Mouse (Mus musculus) CH12.LX (cell line): Measurements from ENCODE around the gene Tmpo. TPM values are rescaled to one million over a fixed set of nuclear protein-coding genes. Genes with fewer than 3 reads are reported as not detected.

ENCODE experiments used
- DNase-seq: peaks from one replicate; pipeline ENCODE4 v3.0.0-alpha.2; 2013; ENCODE audit errors: extremely low read depth
- H3K27ac ChIP-seq: 2 replicates; pipeline ENCODE4 v1.5.1; 2012; ENCODE audit warnings: low read depth, mild to moderate bottlenecking, control low read depth, moderate library complexity; ENCODE audit not compliant: insufficient read depth
- H3K27me3 ChIP-seq: replicated peaks from 2 replicates; pipeline ENCODE3; 2012; ENCODE audit warnings: inconsistent platforms
- H3K36me3 ChIP-seq, 2 experiments: replicated peaks in 1 of 2; 2 replicates each; pipeline versions ENCODE3 to v1.6.1; 2012; ENCODE audit warnings: inconsistent platforms in 1 of 2, low read length in 1 of 2, mild to moderate bottlenecking in 1 of 2, mixed read lengths in 1 of 2, moderate library complexity in 1 of 2; ENCODE audit not compliant: control insufficient read depth in 1 of 2, insufficient read depth in 1 of 2
- H3K4me1 ChIP-seq, 2 experiments: 2 replicates each; pipeline ENCODE4 v1.6.1; 2012; ENCODE audit warnings: inconsistent platforms in 1 of 2, moderate library complexity in 1 of 2; ENCODE audit not compliant: insufficient read depth in 2 of 2, control insufficient read depth in 1 of 2
- H3K4me2 ChIP-seq: 2 replicates; pipeline ENCODE4 v1.6.1; 2012; ENCODE audit warnings: low read depth, mild to moderate bottlenecking, control low read depth; ENCODE audit not compliant: poor library complexity, insufficient read depth, severe bottlenecking
- H3K4me3 ChIP-seq, 3 experiments: fragments of 150-350 bp in 1 of 3; sonication (generic) in 1 of 3; replicated peaks in 1 of 3; 2 replicates each; pipeline versions ENCODE3 to v1.5.1; 2011 to 2012; ENCODE audit warnings: low read depth in 2 of 3, low read length in 2 of 3, mild to moderate bottlenecking in 2 of 3, moderate library complexity in 2 of 3, control low read depth in 1 of 3, improper control_type of control experiment in 1 of 3, inconsistent platforms in 1 of 3, mixed read lengths in 1 of 3; ENCODE audit not compliant: poor library complexity in 1 of 3
- H3K79me2 ChIP-seq: replicated peaks from 2 replicates; pipeline ENCODE4 v1.6.1; 2012; ENCODE audit warnings: mild to moderate bottlenecking, moderate library complexity; ENCODE audit not compliant: control insufficient read depth, poor library complexity, insufficient read depth, severe bottlenecking; ENCODE audit errors: extremely low read depth
- H3K9ac ChIP-seq: 2 replicates; pipeline ENCODE4 v1.6.1; 2012; ENCODE audit warnings: low read depth, mild to moderate bottlenecking, control low read depth, moderate library complexity; ENCODE audit not compliant: insufficient read depth
- H3K9me3 ChIP-seq: replicated peaks from 2 replicates; pipeline ENCODE3; 2012; ENCODE audit warnings: low read length, inconsistent platforms, mixed read lengths
- BHLHE40 ChIP-seq: IDR thresholded peaks from 2 replicates; pipeline ENCODE4 v1.6.1; 2011; ENCODE audit warnings: mild to moderate bottlenecking, low read depth, low read length, improper control_type of control experiment
- CTCF ChIP-seq, 2 experiments: IDR thresholded peaks in 1 of 2; conservative IDR thresholded peaks in 1 of 2; 2 replicates each; pipeline ENCODE4 v1.5.1; 2011 to 2012; ENCODE audit warnings: low read depth in 2 of 2, low read length in 2 of 2, improper control_type of control experiment in 1 of 2, inconsistent platforms in 1 of 2, mild to moderate bottlenecking in 1 of 2, moderate library complexity in 1 of 2
- E2F4 ChIP-seq: IDR thresholded peaks from 2 replicates; pipeline ENCODE4 v1.6.1; 2011; ENCODE audit warnings: low read depth, low read length, improper control_type of control experiment; ENCODE audit not compliant: insufficient replicate concordance
- ELF1 ChIP-seq: IDR thresholded peaks from 2 replicates; pipeline ENCODE4 v1.6.1; 2014; ENCODE audit warnings: low read depth, mild to moderate bottlenecking, inconsistent platforms, low read length, improper control_type of control experiment
- EP300 ChIP-seq: IDR thresholded peaks from 2 replicates; pipeline ENCODE4 v1.6.1; 2011; ENCODE audit warnings: low read length, improper control_type of control experiment
- ETS1 ChIP-seq: conservative IDR thresholded peaks from 2 replicates; pipeline ENCODE4 v1.6.1; 2012; ENCODE audit warnings: low read depth, mild to moderate bottlenecking, inconsistent platforms, low read length, improper control_type of control experiment, moderate library complexity
- GABPA ChIP-seq: IDR thresholded peaks from 2 replicates; pipeline ENCODE4 v1.6.1; 2012; ENCODE audit warnings: low read depth, low read length, improper control_type of control experiment, inconsistent platforms; ENCODE audit not compliant: insufficient replicate concordance
- HCFC1 ChIP-seq: IDR thresholded peaks from 2 replicates; pipeline ENCODE4 v1.6.1; 2012; ENCODE audit warnings: low read depth, mild to moderate bottlenecking, inconsistent platforms, low read length, improper control_type of control experiment
- JUN ChIP-seq: IDR thresholded peaks from 2 replicates; pipeline ENCODE4 v1.6.1; 2011; ENCODE audit warnings: low read depth, mild to moderate bottlenecking, low read length, improper control_type of control experiment, moderate library complexity; ENCODE audit not compliant: insufficient read depth
- JUND ChIP-seq: conservative IDR thresholded peaks from 2 replicates; pipeline ENCODE4 v1.6.1; 2011; ENCODE audit warnings: low read depth, low read length, improper control_type of control experiment
- KAT2A ChIP-seq: IDR thresholded peaks from 2 replicates; pipeline ENCODE4 v1.6.1; 2012; ENCODE audit warnings: low read length, improper control_type of control experiment, inconsistent platforms; ENCODE audit not compliant: insufficient replicate concordance
- MAFK ChIP-seq: IDR thresholded peaks from 2 replicates; pipeline ENCODE4 v1.6.1; 2011; ENCODE audit warnings: low read length, improper control_type of control experiment; ENCODE audit not compliant: insufficient replicate concordance
- MAX ChIP-seq: IDR thresholded peaks from 2 replicates; pipeline ENCODE4 v1.6.1; 2011; ENCODE audit warnings: low read length, improper control_type of control experiment
- MAZ ChIP-seq: IDR thresholded peaks from 2 replicates; pipeline ENCODE4 v1.6.1; 2012; ENCODE audit warnings: low read depth, mild to moderate bottlenecking, inconsistent platforms, low read length, improper control_type of control experiment, moderate library complexity
- MXI1 ChIP-seq: IDR thresholded peaks from 2 replicates; pipeline ENCODE4 v1.6.1; 2011; ENCODE audit warnings: mild to moderate bottlenecking, low read depth, low read length, improper control_type of control experiment
- MYC ChIP-seq: IDR thresholded peaks from 2 replicates; pipeline ENCODE4 v1.6.1; 2011; ENCODE audit warnings: low read depth, mild to moderate bottlenecking, improper control_type of control experiment, low read length
- NELFE ChIP-seq: IDR thresholded peaks from 2 replicates; pipeline ENCODE4 v1.6.1; 2011; ENCODE audit warnings: low read depth, low read length, improper control_type of control experiment
- NRF1 ChIP-seq: IDR thresholded peaks from 2 replicates; pipeline ENCODE4 v1.6.1; 2014; ENCODE audit warnings: low read depth, mild to moderate bottlenecking, inconsistent platforms, low read length, improper control_type of control experiment, moderate library complexity
- PAX5 ChIP-seq: IDR thresholded peaks from 2 replicates; pipeline ENCODE4 v1.6.1; 2012; ENCODE audit warnings: low read length, inconsistent platforms, mixed read lengths
- POLR2A ChIP-seq: IDR thresholded peaks from 2 replicates; pipeline ENCODE4 v1.6.1; 2011; ENCODE audit warnings: low read depth, mild to moderate bottlenecking, improper control_type of control experiment, low read length
- POLR2AphosphoS2 ChIP-seq: IDR thresholded peaks from 2 replicates; pipeline ENCODE4 v1.6.1; 2011; ENCODE audit warnings: low read depth, low read length, improper control_type of control experiment
- RCOR1 ChIP-seq: conservative IDR thresholded peaks from 2 replicates; pipeline ENCODE4 v1.6.1; 2012; ENCODE audit warnings: low read depth, mild to moderate bottlenecking, inconsistent platforms, low read length, improper control_type of control experiment
- SIN3A ChIP-seq: IDR thresholded peaks from 2 replicates; pipeline ENCODE4 v1.6.1; 2012; ENCODE audit warnings: low read length, improper control_type of control experiment, inconsistent platforms
- SMC3 ChIP-seq: IDR thresholded peaks from 2 replicates; pipeline ENCODE4 v1.6.1; 2011; ENCODE audit warnings: low read depth, low read length, improper control_type of control experiment
- TCF12 ChIP-seq: IDR thresholded peaks from 2 replicates; pipeline ENCODE4 v1.6.1; 2014; ENCODE audit warnings: low read depth, mild to moderate bottlenecking, inconsistent platforms, low read length, improper control_type of control experiment
- USF1 ChIP-seq: IDR thresholded peaks from 2 replicates; pipeline ENCODE4 v1.6.1; 2014; ENCODE audit warnings: low read depth, mild to moderate bottlenecking, inconsistent platforms, low read length, improper control_type of control experiment
- ZKSCAN1 ChIP-seq: IDR thresholded peaks from 2 replicates; pipeline ENCODE4 v1.6.1; 2012; ENCODE audit warnings: low read depth, inconsistent platforms, low read length, improper control_type of control experiment, borderline replicate concordance
- ZMIZ1 ChIP-seq: IDR thresholded peaks from 2 replicates; pipeline ENCODE4 v1.6.1; 2012; ENCODE audit warnings: low read depth, mild to moderate bottlenecking, inconsistent platforms, low read length, improper control_type of control experiment
- ZNF384 ChIP-seq: IDR thresholded peaks from 2 replicates; pipeline ENCODE4 v1.6.1; 2012; ENCODE audit warnings: low read depth, low read length, improper control_type of control experiment, inconsistent platforms
- dilution Hi-C: fragments of 300-500 bp; cut with MboI; formaldehyde crosslinking; loops from 2 replicates; pipeline ENCODE4 v1.14.3; 2020; ENCODE audit warnings: low sequenced_read_pairs; ENCODE audit not compliant: extremely low pct_unique_long_range_greater_than_20kb, extremely low pct_ligation_motif_present
- in situ Hi-C: fragments of 300-500 bp; cut with MboI; formaldehyde crosslinking; loops from 3 replicates; pipeline ENCODE4 v1.14.3; 2019; ENCODE audit warnings: low sequenced_read_pairs, low pct_ligation_motif_present, low pct_unique_long_range_greater_than_20kb, mixed read lengths
- polyA plus RNA-seq: library from polyadenylated mRNA; unstranded; fragments of >175 nt; gene quantifications from 2 replicates; pipeline ENCODE4 v1.2.1, GENCODE M21; 2012; ENCODE audit warnings: low read depth; ENCODE audit not compliant: insufficient read length
- total RNA-seq, 2 experiments: library from RNA; depleted of rRNA; stranded (reverse); fragments of 300-350 nt in 1 of 2; fragments of >200 nt in 1 of 2; gene quantifications; 2 replicates each; pipeline ENCODE4 v1.2.3; 2012 to 2014

Tmpo gene
- total and polyA plus RNA-seq, 3 experiments = 163 to 467 (median 198) TPM

DNA sequence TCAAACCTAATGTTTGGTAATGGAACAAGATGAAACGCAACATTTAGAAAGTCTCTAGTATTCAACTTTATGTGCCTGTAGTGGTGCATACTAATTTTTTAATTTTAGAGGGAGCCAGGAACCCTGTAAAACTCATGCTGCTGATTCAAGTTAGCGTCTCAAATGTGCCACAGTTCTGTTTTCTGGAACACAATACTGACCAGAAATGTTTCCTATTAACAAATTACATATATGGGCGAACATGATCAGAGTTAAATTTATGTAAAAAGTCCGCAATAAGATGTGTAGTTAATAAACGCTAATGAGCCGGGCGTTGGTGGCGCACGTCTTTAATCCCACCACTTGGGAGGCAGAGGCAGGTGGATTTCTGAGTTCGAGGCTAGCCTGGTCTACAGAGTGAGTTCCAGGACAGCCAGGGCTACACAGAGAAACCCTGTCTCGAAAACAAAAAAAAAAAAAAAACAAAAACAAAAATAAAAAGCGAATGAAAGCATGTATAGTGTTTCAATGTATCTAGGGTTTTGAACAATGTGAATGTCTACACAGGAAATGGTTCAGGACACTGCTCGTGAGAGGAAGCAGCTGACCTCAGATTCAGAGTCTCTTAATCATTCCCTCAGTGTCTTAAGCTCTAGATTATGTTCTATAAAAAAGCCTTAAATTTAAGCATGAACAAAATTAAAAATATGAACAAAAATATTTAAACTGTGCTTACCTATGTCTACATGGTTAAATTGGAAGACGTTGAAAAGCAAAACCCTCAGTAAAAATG is 8.6 kb downstream of the Tmpo start:
- 0 out of 4 replicates have a peak, but pooled peaks cover 3 to 4% of the 10 kb centered on the region in 2 experiments for H3K4me1 ChIP-seq
- DNase-seq = no peak
- dilution Hi-C loops = no loop called here
- peaks cover 31% of the 10 kb centered on the region for H3K79me2 ChIP-seq
- TF ChIP-seq GABPA = no peak
- TF ChIP-seq E2F4 = no peak
- no peak for TF ChIP-seq SMC3
- TF ChIP-seq HCFC1 = no peak
- TF ChIP-seq ZNF384 = no peak
- TF ChIP-seq MYC = no peak
- TF ChIP-seq TCF12 = no peak
- no peak for TF ChIP-seq RCOR1
- TF ChIP-seq KAT2A = no peak
- TF ChIP-seq PAX5 = no peak
- no peak for TF ChIP-seq POLR2AphosphoS2
- TF ChIP-seq BHLHE40 = no peak
- TF ChIP-seq SIN3A = no peak
- TF ChIP-seq JUND = no peak
- TF ChIP-seq MXI1 = no peak
- TF ChIP-seq MAFK = no peak
- TF ChIP-seq EP300 = no peak
- TF ChIP-seq MAX = no peak
- peak overlapping the region in 2 of 3 experiments; percentile 69 to 93 for H3K4me3 ChIP-seq
- no peak overlapping the region for H3K27ac ChIP-seq
- no peaks in the 10 kb centered on the region for H3K27me3 ChIP-seq
- peak overlapping the region; percentile 79 for H3K9ac ChIP-seq
- peak overlapping the region; percentile 58; the same call in 1 of the 2 replicates for H3K4me2 ChIP-seq
- no peaks in the 10 kb centered on the region for H3K36me3 ChIP-seq
- no peaks in the 10 kb centered on the region for H3K9me3 ChIP-seq
- in situ Hi-C loops = no loop called here

DNA sequence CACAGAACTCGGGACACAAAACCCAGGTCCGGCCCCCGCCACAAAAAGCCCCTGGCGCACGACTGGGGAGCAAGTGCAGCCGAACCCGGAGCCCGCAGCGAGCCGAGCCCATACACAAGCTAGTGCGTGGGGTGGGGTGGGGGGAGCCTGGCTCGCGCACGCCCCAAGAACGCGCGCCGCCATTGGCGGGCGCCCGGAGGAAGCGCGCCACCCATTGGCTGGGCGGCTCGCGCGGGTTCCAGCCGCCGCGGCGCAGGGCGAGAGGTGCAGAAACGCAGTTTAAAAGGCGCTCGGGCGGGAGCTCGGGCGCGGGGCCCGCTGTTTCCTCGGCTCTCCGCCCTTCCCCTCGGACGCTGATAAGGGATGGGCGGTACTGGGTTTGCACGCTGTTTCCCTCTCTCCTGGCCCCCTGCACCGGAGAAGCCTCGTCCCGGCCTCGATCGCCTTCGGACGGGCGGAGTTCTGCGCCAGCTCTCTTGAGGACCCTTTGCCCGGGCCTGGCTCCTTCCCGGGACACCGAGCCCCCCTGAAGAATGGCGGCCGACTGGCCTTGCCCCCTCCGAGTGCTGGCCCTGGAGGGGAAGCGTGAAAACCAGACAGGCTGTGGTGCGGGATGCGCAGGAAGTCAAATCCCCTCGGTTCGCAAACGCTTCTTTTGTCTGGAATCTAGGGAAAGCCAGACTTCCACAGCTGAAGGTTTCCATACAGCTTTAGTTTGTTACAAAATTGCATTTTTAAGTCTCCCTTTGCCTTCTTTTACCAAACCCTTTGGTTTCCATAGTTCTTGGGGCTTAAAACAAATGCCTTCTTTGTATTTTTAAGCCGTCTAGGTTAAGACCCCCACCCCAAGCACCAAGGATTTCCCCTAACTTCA is 9.4 kb downstream of the Tmpo start:
- peak; percentile 82 for DNase-seq
- Histone ChIP-seq H3K4me3 (peak overlapping the region; percentile 84 to 93 (median 93)), H3K36me3 (no peaks in the 10 kb centered on the region), H3K9ac (peak overlapping the region; percentile 96), H3K79me2 (peaks cover 40% of the 10 kb centered on the region), H3K27ac (peak overlapping the region; percentile 90), H3K4me1 (peaks cover 0 to 3% of the 10 kb centered on the region in 2 experiments; a peak in 2 of 4 replicates), H3K27me3 (no peaks in the 10 kb centered on the region), H3K9me3 (no peaks in the 10 kb centered on the region), H3K4me2 (peak overlapping the region; percentile 58; the same call in 1 of the 2 replicates)
- in situ Hi-C loops = no loop called here
- dilution Hi-C loops = no loop called here
- TF ChIP-seq JUN (no peak), ZKSCAN1 (no peak), ZNF384 (no peak), PAX5 (no peak), HCFC1 (peak; percentile 78), POLR2A (peak; percentile 99), TCF12 (peak; percentile 96), ETS1 (no peak), CTCF (conservative IDR thresholded peaks at IDR 0.05 in 1 of 2, IDR thresholded peaks at IDR 0.05 in 1 of 2; ENCODE audit: low read depth in 2 of 2, low read length in 2 of 2) (no peak), ELF1 (peak; percentile 59), NELFE (peak; percentile 98), ZMIZ1 (peak; percentile 98), SIN3A (peak; percentile 88), NRF1 (peak; percentile 71), USF1 (no peak), KAT2A (peak; percentile 82; the same call in 1 of the 2 replicates), MAZ (peak; percentile 97), JUND (no peak)
